Mouse (Mus musculus): ENCODE results near the gene Cdh5. TPM values are rescaled to one million over a fixed set of nuclear protein-coding genes. Genes with fewer than 3 reads are reported as not detected.
A peak's percentile ranks its signal among the peaks of the same experiment; 100 is the strongest.

The Cdh5 gene
- polyA plus RNA-seq (2014; fragmentation: Nextera tagmentation; extraction: Ambion mirVana) = 19.5 and 19.8 TPM in 2 replicates

DNA sequence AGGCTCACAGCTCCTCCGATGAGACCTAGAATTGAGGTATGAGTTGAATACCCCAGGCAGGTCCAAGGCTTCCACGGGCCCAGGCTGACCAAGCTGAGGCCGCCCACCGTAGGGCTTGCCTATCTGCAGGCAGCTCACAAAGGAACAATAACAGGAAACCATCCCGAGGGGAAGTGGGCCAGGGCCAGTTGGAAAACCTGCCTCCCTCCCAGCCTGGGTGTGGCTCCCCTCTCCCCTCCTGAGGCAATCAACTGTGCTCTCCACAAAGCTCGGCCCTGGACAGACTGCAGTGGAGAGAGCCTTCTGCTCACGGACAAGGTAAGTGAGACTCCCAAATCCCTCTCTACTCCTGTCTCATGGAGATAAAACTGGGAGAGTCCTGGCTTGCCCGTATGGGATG is at the start of gene Cdh5:
Gene Cdh5, plus strand, starts transcription at position 211 of the 400 bp plus-strand sequence.
- no peaks in the 10 kb centered on the region for H3K4me1 ChIP-seq (ENCODE audit: control insufficient read depth, insufficient read depth, low read length)
- H3K4me3 ChIP-seq (ENCODE audit: low read depth, low read length) = no peak within 1 kb of the TSS; the same call in 1 of the 2 replicates
- DNase-seq (ENCODE audit: low spot score) = no peak
- H3K9me3 ChIP-seq (ENCODE audit: control insufficient read depth, low read length) = no peaks in the 10 kb centered on the region
- H3K27me3 ChIP-seq (ENCODE audit: control insufficient read depth, insufficient read depth, low read length) = no peaks in the 10 kb centered on the region
- H3K4me2 ChIP-seq (ENCODE audit: low read depth) = no peak within 1 kb of the TSS
- H3K36me3 ChIP-seq (ENCODE audit: control insufficient read depth, insufficient read depth, low read length) = no peaks in the 10 kb centered on the region
- WGBS = 69% methylated on average over 8 of the region's 8 CpGs
- no peak within 1 kb of the TSS for H3K27ac ChIP-seq (ENCODE audit: low read depth, low read length)
- no peak within 1 kb of the TSS; the same call in 1 of the 2 replicates for H3K9ac ChIP-seq (ENCODE audit: low read length)
- no peak for ATAC-seq (ENCODE audit: insufficient read depth, low FRiP score, low TSS enrichment)

DNA sequence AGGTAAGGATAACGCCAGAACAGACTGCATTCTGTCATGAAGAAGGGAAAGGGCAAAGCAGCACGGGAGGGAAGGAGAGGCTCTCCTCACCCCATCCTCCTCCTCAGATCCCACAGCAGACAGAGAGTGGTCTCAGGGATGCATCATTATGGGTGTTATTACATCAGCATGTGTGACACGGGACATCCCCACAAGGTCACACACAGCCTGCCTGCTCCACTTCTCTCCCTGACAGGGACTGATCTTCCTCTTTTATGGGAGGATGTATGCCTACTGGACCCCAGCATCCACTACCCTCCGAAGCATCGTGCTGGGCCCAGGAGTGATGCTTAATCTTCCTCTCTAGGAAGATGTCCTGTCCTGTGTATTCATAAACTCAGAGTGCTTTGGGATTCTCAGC is 41.5 kb upstream of the Cdh5 start:
- ATAC-seq (ENCODE audit: insufficient read depth, low FRiP score, low TSS enrichment) = no peak

DNA sequence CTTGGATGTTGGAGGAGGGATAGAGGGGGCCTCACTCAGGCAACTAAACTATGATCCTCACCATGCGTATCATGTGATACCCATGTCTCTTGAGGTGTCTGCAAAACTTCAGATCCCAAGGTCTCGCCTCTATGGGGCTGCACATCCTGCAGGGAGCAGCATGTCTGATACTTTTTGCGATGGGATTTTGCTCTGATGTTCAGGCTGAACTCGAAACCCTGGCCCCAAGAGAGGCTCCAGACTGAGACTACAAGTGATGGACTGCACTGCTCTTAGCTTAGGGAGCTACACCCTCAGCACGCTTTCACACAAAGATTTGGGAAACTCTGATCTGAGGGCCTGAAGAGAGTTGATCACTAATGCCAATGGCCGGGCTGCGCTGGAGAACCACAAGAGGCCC is 41.0 kb upstream of the Cdh5 start:
- ATAC-seq (ENCODE audit: insufficient read depth, low FRiP score, low TSS enrichment) = no peak
- Histone ChIP-seq H3K27me3 (ENCODE audit: control insufficient read depth, insufficient read depth, low read length) (no peaks in the 10 kb centered on the region), H3K9me3 (ENCODE audit: control insufficient read depth, low read length) (no peaks in the 10 kb centered on the region), H3K4me3 (ENCODE audit: low read depth, low read length) (no peak overlapping the region), H3K4me2 (ENCODE audit: low read depth) (no peak overlapping the region), H3K4me1 (ENCODE audit: control insufficient read depth, insufficient read depth, low read length) (peaks cover 7% of the 10 kb centered on the region), H3K9ac (ENCODE audit: low read length) (no peak overlapping the region), H3K27ac (ENCODE audit: low read depth, low read length) (no peak overlapping the region), H3K36me3 (ENCODE audit: control insufficient read depth, insufficient read depth, low read length) (no peaks in the 10 kb centered on the region)
- no peak for DNase-seq (ENCODE audit: low spot score)
- WGBS = 87% methylated on average over 7 of the region's 7 CpGs

More for the DNA sequence above, 41.5 kb upstream of the Cdh5 start:
- Histone ChIP-seq H3K4me1 (ENCODE audit: control insufficient read depth, insufficient read depth, low read length) (peaks cover 7% of the 10 kb centered on the region), H3K36me3 (ENCODE audit: control insufficient read depth, insufficient read depth, low read length) (no peaks in the 10 kb centered on the region), H3K4me2 (ENCODE audit: low read depth) (no peak overlapping the region), H3K9me3 (ENCODE audit: control insufficient read depth, low read length) (no peaks in the 10 kb centered on the region), H3K27me3 (ENCODE audit: control insufficient read depth, insufficient read depth, low read length) (no peaks in the 10 kb centered on the region), H3K4me3 (ENCODE audit: low read depth, low read length) (no peak overlapping the region), H3K27ac (ENCODE audit: low read depth, low read length) (no peak overlapping the region), H3K9ac (ENCODE audit: low read length) (no peak overlapping the region; the same call in 1 of the 2 replicates)
- DNase-seq (ENCODE audit: low spot score) = no peak
- WGBS = 73% methylated on average over 5 of the region's 5 CpGs

DNA sequence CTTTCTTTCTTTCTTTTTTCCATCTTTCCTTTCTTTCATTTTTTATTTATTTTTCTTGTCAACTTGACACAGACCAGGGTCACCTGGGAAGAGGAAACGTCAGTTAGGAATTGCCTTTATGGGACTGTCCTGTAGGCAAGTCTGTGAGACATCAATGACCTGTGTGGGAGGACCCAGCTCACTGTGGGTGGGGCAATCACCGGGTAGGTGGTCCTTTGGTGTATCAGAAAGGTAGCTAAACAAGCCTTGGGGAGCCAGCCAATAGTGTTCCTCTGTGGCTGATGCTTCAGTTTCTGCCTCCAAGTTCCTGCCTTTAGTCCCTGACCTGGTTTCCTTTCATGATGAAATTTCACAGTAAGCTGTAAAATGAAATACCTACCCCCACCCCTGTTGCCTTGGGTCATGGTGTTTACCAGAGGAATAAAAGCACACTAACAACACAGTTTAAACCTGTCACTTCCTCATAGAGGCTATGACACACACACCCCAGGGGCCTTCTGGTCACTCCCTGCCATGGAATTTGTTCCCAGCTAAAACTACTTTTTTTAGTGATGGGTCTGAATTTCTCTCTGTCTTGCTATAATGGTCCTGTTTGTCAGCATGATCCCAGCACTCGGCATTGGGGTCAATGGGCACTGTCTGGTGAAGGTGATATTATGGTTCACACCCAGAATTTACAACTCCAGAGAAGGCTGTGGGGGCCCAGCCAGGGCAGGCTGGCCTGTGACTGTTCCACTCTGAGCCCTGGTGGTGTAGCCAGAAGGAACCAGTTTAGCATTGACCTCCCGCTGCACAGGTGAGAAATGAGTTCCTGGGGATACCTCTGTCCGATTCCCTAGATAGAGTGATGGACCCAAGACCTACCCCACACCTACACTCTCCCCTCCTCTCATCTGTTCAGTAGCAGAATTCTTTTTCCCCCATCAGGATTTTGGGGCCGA is 40.1 kb upstream of the Cdh5 start:
- DNase-seq (ENCODE audit: low spot score) (no peak), ATAC-seq (ENCODE audit: insufficient read depth, low FRiP score, low TSS enrichment) (peak; percentile 39)
- H3K4me2 ChIP-seq (ENCODE audit: low read depth) = no peak overlapping the region
- H3K9me3 ChIP-seq (ENCODE audit: control insufficient read depth, low read length) = no peaks in the 10 kb centered on the region
- H3K4me3 ChIP-seq (ENCODE audit: low read depth, low read length) = no peak overlapping the region
- 64% methylated on average over 6 of the region's 6 CpGs for WGBS
- no peaks in the 10 kb centered on the region for H3K27me3 ChIP-seq (ENCODE audit: control insufficient read depth, insufficient read depth, low read length)
- H3K27ac ChIP-seq (ENCODE audit: low read depth, low read length) = no peak overlapping the region
- peaks cover 7% of the 10 kb centered on the region for H3K4me1 ChIP-seq (ENCODE audit: control insufficient read depth, insufficient read depth, low read length)
- no peaks in the 10 kb centered on the region for H3K36me3 ChIP-seq (ENCODE audit: control insufficient read depth, insufficient read depth, low read length)
- no peak overlapping the region for H3K9ac ChIP-seq (ENCODE audit: low read length)

DNA sequence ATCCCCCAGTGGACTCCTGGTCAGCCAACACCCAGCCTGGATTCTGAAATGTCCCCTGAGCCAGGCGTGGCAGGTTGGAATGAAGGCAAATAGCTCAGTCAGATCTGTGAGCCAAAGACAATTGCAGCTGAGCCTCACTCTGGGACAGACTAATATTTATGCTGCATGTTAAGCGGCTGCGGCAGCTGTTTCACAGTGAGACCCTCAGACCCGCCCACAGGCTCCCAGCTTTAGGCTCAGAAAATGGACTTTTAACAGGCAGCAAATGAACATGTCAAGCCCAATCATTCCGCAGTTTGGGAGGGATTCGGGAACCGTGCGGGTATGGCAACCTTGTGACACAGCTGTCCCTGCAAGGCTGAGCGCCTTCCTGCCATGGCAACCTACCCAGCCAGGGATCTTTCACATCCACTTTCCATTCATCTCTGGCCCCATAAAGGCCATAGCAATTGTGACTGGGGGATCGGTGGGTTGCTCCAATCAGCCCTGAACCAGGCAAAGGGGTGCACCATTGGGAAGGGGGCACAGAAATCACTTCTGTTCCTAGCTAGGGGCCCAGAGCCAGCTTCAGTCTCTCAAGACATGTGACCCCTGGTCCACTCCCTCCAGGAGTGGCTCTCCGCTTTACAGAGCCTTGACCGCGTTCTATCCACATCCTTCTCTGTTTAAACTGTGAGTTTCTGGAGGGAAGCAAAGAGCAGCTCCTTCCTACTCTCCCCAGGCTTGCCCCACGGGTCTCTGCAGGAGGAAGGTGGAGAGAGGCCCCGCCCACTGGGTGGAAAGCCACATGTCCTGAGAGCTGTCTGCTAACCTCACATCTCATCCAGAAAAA is 39.2 kb upstream of the Cdh5 start:
- no peak overlapping the region for H3K4me3 ChIP-seq (ENCODE audit: low read depth, low read length)
- no peaks in the 10 kb centered on the region for H3K9me3 ChIP-seq (ENCODE audit: control insufficient read depth, low read length)
- H3K27me3 ChIP-seq (ENCODE audit: control insufficient read depth, insufficient read depth, low read length) = no peaks in the 10 kb centered on the region
- no peak overlapping the region for H3K27ac ChIP-seq (ENCODE audit: low read depth, low read length)
- H3K4me2 ChIP-seq (ENCODE audit: low read depth) = no peak overlapping the region
- peaks cover 7% of the 10 kb centered on the region for H3K4me1 ChIP-seq (ENCODE audit: control insufficient read depth, insufficient read depth, low read length)
- no peaks in the 10 kb centered on the region for H3K36me3 ChIP-seq (ENCODE audit: control insufficient read depth, insufficient read depth, low read length)
- DNase-seq (ENCODE audit: low spot score) (peak; percentile 76), ATAC-seq (ENCODE audit: insufficient read depth, low FRiP score, low TSS enrichment) (peak; percentile 82)
- WGBS = 55% methylated on average over 15 of the region's 15 CpGs
- H3K9ac ChIP-seq (ENCODE audit: low read length) = no peak overlapping the region

DNA sequence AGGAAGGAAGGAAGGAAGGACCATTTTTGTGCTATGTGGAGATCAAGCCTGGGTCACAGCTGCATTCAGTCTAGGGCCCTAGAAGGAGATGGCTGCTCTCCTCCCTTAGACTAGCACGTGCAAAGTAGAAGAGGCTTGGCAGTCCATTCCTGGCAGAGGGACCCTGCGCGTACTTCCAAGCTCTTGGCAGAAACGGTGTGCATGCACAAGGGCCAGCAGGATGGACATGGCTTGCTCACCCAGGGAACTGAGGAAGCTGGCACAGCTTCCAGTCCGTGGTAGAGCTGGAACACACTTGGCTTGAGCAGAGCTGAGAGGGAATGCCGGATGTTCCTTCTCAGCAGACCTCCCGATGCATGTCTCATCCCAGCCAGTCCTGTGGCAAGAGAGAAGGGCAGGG is 36.2 kb upstream of the Cdh5 start:
- H3K27ac ChIP-seq (ENCODE audit: low read depth, low read length) = no peak overlapping the region
- DNase-seq (ENCODE audit: low spot score) (no peak), ATAC-seq (ENCODE audit: insufficient read depth, low FRiP score, low TSS enrichment) (no peak)
- WGBS = 84% methylated on average over 7 of the region's 7 CpGs
- H3K4me2 ChIP-seq (ENCODE audit: low read depth) = no peak overlapping the region
- no peaks in the 10 kb centered on the region for H3K36me3 ChIP-seq (ENCODE audit: control insufficient read depth, insufficient read depth, low read length)
- peaks cover 7% of the 10 kb centered on the region for H3K4me1 ChIP-seq (ENCODE audit: control insufficient read depth, insufficient read depth, low read length)
- no peak overlapping the region for H3K9ac ChIP-seq (ENCODE audit: low read length)
- no peaks in the 10 kb centered on the region for H3K9me3 ChIP-seq (ENCODE audit: control insufficient read depth, low read length)
- no peak overlapping the region for H3K4me3 ChIP-seq (ENCODE audit: low read depth, low read length)
- H3K27me3 ChIP-seq (ENCODE audit: control insufficient read depth, insufficient read depth, low read length) = no peaks in the 10 kb centered on the region

DNA sequence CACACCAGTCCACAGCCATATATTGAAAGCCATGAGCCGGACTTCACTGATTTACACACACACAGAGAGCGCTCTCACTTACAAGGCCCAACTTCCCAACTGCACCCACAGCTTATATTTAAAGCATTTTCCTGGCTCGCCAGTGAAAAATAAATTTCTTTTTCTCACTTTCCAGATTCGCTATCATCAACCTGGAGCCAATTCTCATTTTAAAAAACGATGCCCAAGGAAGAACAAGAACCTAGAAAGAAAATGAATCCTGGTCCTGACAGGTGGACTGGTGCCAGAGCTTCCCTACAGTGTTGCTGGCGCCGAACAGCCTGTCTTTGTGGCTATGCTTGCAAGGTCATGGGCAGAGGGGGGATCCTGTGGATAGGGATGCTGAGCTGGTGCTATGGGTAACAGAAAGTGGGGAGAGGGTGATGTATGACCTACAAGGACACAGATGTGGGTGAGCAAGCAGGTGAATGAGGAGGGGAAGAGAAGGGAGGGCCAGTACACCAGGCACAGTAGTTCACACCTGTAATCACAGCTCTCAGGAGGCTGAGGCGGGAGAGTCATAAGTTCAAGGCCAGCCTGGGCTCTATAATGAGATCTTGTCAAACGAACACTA is 35.4 kb upstream of the Cdh5 start:
- Histone ChIP-seq H3K27me3 (ENCODE audit: control insufficient read depth, insufficient read depth, low read length) (no peaks in the 10 kb centered on the region), H3K9me3 (ENCODE audit: control insufficient read depth, low read length) (no peaks in the 10 kb centered on the region), H3K27ac (ENCODE audit: low read depth, low read length) (no peak overlapping the region), H3K4me2 (ENCODE audit: low read depth) (no peak overlapping the region), H3K4me1 (ENCODE audit: control insufficient read depth, insufficient read depth, low read length) (peaks cover 7% of the 10 kb centered on the region), H3K9ac (ENCODE audit: low read length) (no peak overlapping the region), H3K4me3 (ENCODE audit: low read depth, low read length) (no peak overlapping the region), H3K36me3 (ENCODE audit: control insufficient read depth, insufficient read depth, low read length) (no peaks in the 10 kb centered on the region)
- no peak for DNase-seq (ENCODE audit: low spot score)
- no peak for ATAC-seq (ENCODE audit: insufficient read depth, low FRiP score, low TSS enrichment)
- 86% methylated on average over 9 of the region's 9 CpGs for WGBS

DNA sequence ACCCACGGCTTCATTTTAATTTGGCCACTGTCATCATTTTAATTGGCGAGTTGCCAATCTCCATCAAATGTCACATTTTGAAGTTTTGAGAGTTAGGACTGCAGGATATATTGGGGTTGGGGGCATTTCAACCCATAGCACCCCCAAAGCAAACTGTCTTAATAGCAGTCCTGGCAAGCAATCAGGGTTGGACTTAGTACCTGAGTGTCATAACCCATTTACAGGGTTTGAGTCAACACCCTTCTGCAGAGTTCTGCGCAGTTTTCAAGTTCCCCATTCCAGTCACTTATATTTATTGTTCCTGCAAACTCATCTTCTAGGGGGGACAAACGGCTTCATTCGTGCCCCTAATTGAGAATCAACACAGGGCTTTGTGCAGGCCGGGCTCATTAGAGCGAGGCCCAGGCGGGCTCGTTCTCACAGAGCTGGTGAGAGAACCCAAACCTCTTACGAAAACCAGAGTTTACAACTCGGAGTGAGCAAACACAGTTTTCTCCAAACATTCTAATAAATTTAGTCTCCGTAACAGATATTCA is 34.0 kb upstream of the Cdh5 start:
- Histone ChIP-seq H3K4me1 (ENCODE audit: control insufficient read depth, insufficient read depth, low read length) (no peaks in the 10 kb centered on the region), H3K27ac (ENCODE audit: low read depth, low read length) (no peak overlapping the region), H3K36me3 (ENCODE audit: control insufficient read depth, insufficient read depth, low read length) (no peaks in the 10 kb centered on the region), H3K9ac (ENCODE audit: low read length) (no peak overlapping the region), H3K9me3 (ENCODE audit: control insufficient read depth, low read length) (no peaks in the 10 kb centered on the region), H3K4me2 (ENCODE audit: low read depth) (no peak overlapping the region), H3K4me3 (ENCODE audit: low read depth, low read length) (no peak overlapping the region), H3K27me3 (ENCODE audit: control insufficient read depth, insufficient read depth, low read length) (no peaks in the 10 kb centered on the region)
- DNase-seq (ENCODE audit: low spot score) (no peak), ATAC-seq (ENCODE audit: insufficient read depth, low FRiP score, low TSS enrichment) (no peak)
- 85% methylated on average over 12 of the region's 12 CpGs for WGBS

Data from neural tube, embryonic 11.5 days (tissue).